Mouse (Mus musculus) spleen, adult 2 months (tissue): ENCODE measurements around the gene Elmo3.

Experiments
- CTCF ChIP-seq: fragments of 200-500 bp; IDR thresholded peaks from 2 replicates; pipeline ENCODE4 v1.5.1; 2011; ENCODE audit warnings: mild to moderate bottlenecking, inconsistent platforms; ENCODE audit not compliant: insufficient read depth, insufficient read length, insufficient replicate concordance; ENCODE audit errors: extremely low read depth
- POLR2A ChIP-seq: fragments of 200-500 bp; IDR thresholded peaks from 2 replicates; pipeline ENCODE4 v1.6.1; 2011; ENCODE audit warnings: low read depth, low read length, inconsistent platforms

- TF ChIP-seq CTCF (no peak), POLR2A (no peak)
Measured at GRCm38 (mm10) chr8:105353583-105354135, 48.3 kb downstream of the Elmo3 start.
